Mouse (Mus musculus) lung, embryonic 15.5 days (tissue): ENCODE results near the gene Ubxn2a. TPM values are rescaled to one million over a fixed set of nuclear protein-coding genes. Genes with fewer than 3 reads are reported as not detected.
A peak's percentile ranks its signal among the peaks of the same experiment; 100 is the strongest.
"Not testable (repeated sequence)": the region's sequence is repeated elsewhere in the genome, so short reads cannot be mapped to it uniquely, and the experiment has no call there.

Experiments used
- ATAC-seq: fragments of 200-750 bp; cut with Nextera tagmentation; 2 replicates; pipeline ENCODE4 v1.8.0; 2017; ENCODE audit warnings: moderate number of reproducible peaks, borderline replicate concordance; ENCODE audit not compliant: low FRiP score, low TSS enrichment; ENCODE audit errors: extremely low read depth
- H3K27ac ChIP-seq: fragments of 300-500 bp; sonication (generic); 2 replicates; pipeline ENCODE4 v1.5.1; 2015; ENCODE audit warnings: moderate library complexity, mild to moderate bottlenecking, inconsistent platforms
- H3K27me3 ChIP-seq: fragments of 300-500 bp; sonication (generic); 2 replicates; pipeline ENCODE4 v1.6.1; 2015; ENCODE audit warnings: inconsistent platforms
- H3K36me3 ChIP-seq: fragments of 300-500 bp; sonication (generic); 2 replicates; pipeline ENCODE4 v1.6.1; 2015; ENCODE audit warnings: inconsistent platforms
- H3K4me1 ChIP-seq: fragments of 300-500 bp; sonication (generic); 2 replicates; pipeline ENCODE4 v1.6.1; 2015; ENCODE audit warnings: inconsistent platforms
- H3K4me2 ChIP-seq: fragments of 300-500 bp; sonication (generic); 2 replicates; pipeline ENCODE4 v1.6.1; 2015; ENCODE audit warnings: inconsistent platforms, mild to moderate bottlenecking, moderate library complexity
- H3K4me3 ChIP-seq: fragments of 300-500 bp; sonication (generic); 2 replicates; pipeline ENCODE4 v1.5.1; 2015; ENCODE audit warnings: mild to moderate bottlenecking, inconsistent platforms
- H3K9ac ChIP-seq: fragments of 300-500 bp; sonication (generic); 2 replicates; pipeline ENCODE4 v1.6.1; 2015; ENCODE audit warnings: inconsistent platforms
- H3K9me3 ChIP-seq: fragments of 300-500 bp; sonication (generic); 2 replicates; pipeline ENCODE4 v1.6.1; 2016; ENCODE audit warnings: inconsistent platforms
- WGBS: fragments of 180-500 bp; shearing (Covaris S2); methylation state at CpG from one replicate; pipeline ENCODE4 v1.1.7; 2015; 5-methylcytosine and 5-hydroxymethylcytosine counted together
- polyA plus RNA-seq: library from polyadenylated mRNA; unstranded; fragments of >200 nt; fragmentation: Nextera tagmentation; extraction: Ambion mirVana; gene quantifications from 2 replicates; pipeline ENCODE4 v1.2.1, GENCODE M21; 2015

Ubxn2a gene
- polyA plus RNA-seq: 28.4 and 31.3 TPM in 2 replicates

DNA sequence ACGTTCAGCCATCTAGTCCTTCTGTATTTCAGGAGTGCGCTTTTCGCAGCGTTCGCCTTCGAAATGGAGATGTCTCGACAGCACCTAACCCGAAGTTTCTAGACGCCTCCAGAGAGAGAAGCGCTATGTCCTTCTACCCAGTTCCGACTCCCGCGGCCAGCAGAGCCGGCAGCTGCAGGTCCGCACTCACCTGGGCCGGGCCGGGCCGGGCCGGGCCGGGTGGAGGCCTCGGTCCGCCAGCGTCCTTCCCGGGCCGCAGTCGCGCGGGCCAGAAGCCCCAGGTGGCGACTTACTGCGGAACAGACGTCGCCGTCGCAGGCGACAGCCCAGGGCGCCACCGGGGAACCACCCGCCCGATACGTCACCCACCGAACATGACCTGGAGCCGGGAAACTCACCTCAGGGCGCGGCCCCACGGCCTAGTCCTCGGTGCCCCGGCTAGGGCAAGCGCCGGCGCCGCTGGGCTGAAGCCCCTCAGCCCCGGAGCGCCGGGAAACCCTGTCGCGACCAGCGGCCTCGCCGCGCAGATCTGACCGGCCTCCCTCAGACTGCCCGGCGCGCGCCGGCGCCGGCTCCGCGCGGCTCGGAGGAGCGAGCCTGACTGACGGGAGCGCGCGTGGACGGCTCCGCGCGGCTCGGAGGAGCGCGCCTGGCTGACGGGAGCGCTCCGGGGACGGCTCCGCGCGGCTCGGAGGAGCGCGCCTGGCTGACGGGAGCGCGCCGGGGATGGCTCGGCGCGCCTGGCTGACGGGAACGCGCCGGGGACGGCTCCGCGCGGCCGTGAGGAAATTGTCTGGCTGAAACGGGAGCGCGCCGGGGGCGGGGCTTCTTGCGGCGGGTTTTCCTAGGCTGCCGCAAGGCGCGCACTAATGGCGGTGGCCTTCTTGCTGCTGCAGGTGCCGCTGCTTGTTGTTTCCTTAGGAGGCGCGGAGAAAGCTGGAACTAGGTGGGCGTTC lies at the start of gene Ubxn2a:
Gene Ubxn2a, minus strand, starts transcription at position 755 of the 956 bp plus-strand sequence.
- peaks cover 6% of the 10 kb centered on the region; the same call in 1 of the 2 replicates for H3K4me1 ChIP-seq
- H3K4me2 ChIP-seq: peak within 1 kb of the TSS; percentile 87
- under 1% methylated on average over 125 of the region's 125 CpGs for WGBS
- H3K4me3 ChIP-seq: peak within 1 kb of the TSS; percentile 84
- no peaks in the 10 kb centered on the region for H3K36me3 ChIP-seq
- H3K9me3 ChIP-seq: no peaks in the 10 kb centered on the region
- H3K27ac ChIP-seq: peak within 1 kb of the TSS; percentile 87
- H3K9ac ChIP-seq: peak within 1 kb of the TSS; percentile 84
- H3K27me3 ChIP-seq: no peaks in the 10 kb centered on the region
- ATAC-seq: peak; percentile 93

DNA sequence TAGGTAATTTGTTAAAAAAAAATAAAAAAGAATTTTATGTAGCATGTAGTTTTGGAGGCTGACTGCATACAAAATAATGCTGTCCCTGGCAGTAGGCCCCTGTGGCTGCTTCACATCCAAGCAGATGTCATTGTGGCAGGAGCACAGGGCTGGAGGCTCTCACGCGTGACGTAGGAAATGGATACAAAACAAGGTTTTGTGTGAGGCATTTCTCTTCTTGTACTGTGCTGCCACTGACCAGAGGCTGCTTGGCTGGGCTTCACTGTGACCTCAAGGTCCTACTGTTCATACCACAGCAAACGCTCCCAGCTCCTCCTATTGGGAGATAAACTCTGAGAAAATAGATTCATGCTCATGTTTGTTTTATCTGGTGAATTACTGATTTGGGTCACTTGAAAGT lies 45.7 kb upstream of the Ubxn2a start:
- H3K4me3 ChIP-seq: no peak overlapping the region
- no peak overlapping the region for H3K9ac ChIP-seq
- WGBS: 84% methylated on average over 4 of the region's 4 CpGs
- H3K36me3 ChIP-seq: peaks cover 51% of the 10 kb centered on the region
- H3K27me3 ChIP-seq: no peaks in the 10 kb centered on the region
- no peak for ATAC-seq
- H3K27ac ChIP-seq: no peak overlapping the region
- no peaks in the 10 kb centered on the region for H3K9me3 ChIP-seq
- no peak overlapping the region for H3K4me2 ChIP-seq
- no peaks in the 10 kb centered on the region for H3K4me1 ChIP-seq

DNA sequence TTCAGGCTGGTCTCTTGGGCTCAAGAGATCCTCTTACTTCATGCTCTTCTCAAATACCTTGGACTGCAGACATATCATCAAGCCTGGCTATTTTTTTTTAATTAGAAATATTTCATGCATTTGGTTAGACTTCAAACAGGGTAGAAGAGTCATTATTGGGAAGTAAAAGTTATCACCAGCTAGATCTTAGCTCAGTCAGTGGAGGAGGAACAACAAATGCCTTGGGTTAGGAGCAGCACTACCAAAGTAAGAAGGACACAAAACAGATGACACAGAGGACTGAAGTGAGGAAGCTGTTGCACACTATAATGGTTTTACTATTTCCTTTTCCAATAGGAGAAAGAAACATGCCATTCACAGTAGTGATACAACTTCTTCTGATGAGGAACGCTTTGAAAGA lies 44.8 kb upstream of the Ubxn2a start:
- H3K4me3 ChIP-seq: no peak overlapping the region
- H3K9me3 ChIP-seq: no peaks in the 10 kb centered on the region
- no peak for ATAC-seq
- H3K27me3 ChIP-seq: no peaks in the 10 kb centered on the region
- no peak overlapping the region for H3K9ac ChIP-seq
- WGBS: 98% methylated on average over 1 of the region's 1 CpGs
- H3K4me2 ChIP-seq: no peak overlapping the region
- H3K27ac ChIP-seq: no peak overlapping the region
- H3K4me1 ChIP-seq: no peaks in the 10 kb centered on the region
- peaks cover 50% of the 10 kb centered on the region for H3K36me3 ChIP-seq

DNA sequence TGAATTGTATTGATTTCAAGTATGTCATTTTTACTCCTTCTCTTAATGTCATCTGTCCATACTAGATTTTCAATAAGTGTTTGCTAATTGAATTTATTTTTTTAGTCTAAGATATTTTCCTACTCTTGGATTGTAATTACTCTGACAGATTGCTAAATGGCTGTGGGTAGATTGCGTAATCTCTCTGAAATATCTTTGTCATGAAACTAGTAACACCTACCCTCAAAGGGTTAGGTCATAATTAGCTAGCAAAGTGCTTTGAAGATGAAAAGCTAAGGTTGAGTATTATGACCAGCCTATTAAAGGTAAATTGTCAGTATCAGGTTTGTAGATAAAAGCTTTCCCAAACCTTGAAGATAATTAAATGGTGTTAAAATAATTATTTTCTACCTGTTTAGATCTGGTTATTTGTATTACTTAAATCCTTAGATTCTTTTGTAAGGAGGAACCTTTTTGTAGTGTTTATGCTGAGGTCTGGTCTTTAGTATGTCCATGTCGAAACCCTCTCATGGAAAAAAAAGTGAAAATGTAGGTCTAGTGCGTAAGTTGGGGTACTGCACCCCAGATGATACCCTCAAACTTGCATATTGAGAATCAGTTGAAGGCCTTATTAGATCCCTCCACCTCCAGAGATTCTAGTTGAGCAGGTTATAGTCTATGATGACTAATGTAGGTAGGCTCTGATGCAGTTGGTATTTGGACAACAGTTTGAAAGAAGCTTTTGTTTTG lies 23.5 kb upstream of the Ubxn2a start:
- WGBS: 94% methylated on average over 3 of the region's 3 CpGs
- H3K9ac ChIP-seq: no peak overlapping the region

DNA sequence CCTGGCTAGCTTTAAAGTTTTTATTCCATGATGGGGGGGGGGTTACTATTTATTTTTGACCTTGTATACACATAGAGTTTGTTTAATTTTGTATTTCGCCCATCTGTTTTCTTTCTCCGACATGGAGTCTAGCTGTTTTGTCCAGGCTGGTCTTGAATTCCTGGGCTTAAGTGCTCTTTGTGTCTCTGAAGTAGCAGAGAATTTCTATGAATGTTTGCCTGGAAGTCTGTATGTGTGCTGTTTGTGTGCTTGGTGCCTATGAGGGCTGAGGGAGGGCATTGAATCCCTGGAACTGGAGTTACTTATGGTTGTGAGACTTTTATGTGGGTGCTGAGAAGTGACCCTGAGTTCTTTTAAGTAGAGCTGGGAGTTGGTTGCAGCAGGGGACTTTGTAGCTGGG lies 20.7 kb upstream of the Ubxn2a start:
- Histone ChIP-seq H3K36me3 (no peaks in the 10 kb centered on the region), H3K4me3 (no peak overlapping the region), H3K4me2 (no peak overlapping the region), H3K4me1 (0 out of 2 replicates have a peak, but pooled peaks cover 4% of the 10 kb centered on the region), H3K9me3 (no peaks in the 10 kb centered on the region), H3K9ac (no peak overlapping the region), H3K27ac (no peak overlapping the region), H3K27me3 (no peaks in the 10 kb centered on the region)
- ATAC-seq: no peak
- 54% methylated on average over 2 of the region's 2 CpGs for WGBS

More for the DNA sequence above, 23.5 kb upstream of the Ubxn2a start:
- Histone ChIP-seq H3K27ac (no peak overlapping the region), H3K36me3 (no peaks in the 10 kb centered on the region), H3K27me3 (no peaks in the 10 kb centered on the region), H3K4me1 (0 out of 2 replicates have a peak, but pooled peaks cover 4% of the 10 kb centered on the region), H3K4me3 (no peak overlapping the region), H3K9me3 (no peaks in the 10 kb centered on the region), H3K4me2 (no peak overlapping the region)
- ATAC-seq: no peak

DNA sequence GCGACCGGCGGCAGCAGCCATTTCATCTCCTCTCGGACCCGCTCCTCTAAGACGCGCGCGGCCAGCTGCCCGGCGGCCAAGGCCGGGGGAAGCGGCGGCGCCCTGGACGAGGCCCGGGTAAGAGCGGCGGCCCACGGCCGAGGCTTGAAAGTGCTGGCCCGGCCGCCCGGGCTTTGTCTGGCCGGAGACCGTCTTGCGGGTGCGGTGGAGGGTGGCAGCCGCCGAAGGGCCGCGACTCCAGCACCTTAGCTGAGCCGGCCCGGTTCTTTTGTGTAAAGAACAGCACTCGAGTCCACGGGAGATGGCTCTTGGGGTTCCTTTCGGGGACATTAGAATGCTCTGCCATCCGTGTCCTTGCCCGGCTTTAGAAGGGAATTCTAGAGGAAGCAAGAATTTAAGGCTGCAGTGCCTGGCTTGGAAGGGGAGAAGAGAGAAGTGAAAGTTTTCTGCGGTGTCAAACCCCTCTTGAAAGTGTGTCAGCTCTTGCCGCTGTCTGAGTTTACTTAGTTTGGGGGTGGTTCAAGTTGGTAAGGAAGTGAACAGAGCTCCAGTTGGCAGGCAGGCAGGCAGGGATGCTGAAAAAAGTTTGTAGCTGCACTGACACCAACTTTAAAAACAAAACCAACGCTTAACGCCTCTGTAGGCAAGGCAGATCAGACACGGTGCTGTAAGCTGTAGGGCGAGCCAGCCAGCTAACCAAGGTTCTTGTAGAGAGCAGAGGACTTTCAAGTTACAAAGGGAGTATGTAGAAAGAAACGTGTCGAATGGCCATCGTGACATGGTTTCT lies 10.5 kb upstream of the Ubxn2a start:
- Histone ChIP-seq H3K9ac (peak overlapping the region; percentile 93), H3K4me2 (peak overlapping the region; percentile 64), H3K9me3 (no peaks in the 10 kb centered on the region), H3K4me3 (peak overlapping the region; percentile 95), H3K27ac (peak overlapping the region; percentile 97), H3K4me1 (peaks cover 8% of the 10 kb centered on the region), H3K27me3 (no peaks in the 10 kb centered on the region), H3K36me3 (no peaks in the 10 kb centered on the region)
- WGBS: under 1% methylated on average over 38 of the region's 48 CpGs
- ATAC-seq: peak; percentile 69

DNA sequence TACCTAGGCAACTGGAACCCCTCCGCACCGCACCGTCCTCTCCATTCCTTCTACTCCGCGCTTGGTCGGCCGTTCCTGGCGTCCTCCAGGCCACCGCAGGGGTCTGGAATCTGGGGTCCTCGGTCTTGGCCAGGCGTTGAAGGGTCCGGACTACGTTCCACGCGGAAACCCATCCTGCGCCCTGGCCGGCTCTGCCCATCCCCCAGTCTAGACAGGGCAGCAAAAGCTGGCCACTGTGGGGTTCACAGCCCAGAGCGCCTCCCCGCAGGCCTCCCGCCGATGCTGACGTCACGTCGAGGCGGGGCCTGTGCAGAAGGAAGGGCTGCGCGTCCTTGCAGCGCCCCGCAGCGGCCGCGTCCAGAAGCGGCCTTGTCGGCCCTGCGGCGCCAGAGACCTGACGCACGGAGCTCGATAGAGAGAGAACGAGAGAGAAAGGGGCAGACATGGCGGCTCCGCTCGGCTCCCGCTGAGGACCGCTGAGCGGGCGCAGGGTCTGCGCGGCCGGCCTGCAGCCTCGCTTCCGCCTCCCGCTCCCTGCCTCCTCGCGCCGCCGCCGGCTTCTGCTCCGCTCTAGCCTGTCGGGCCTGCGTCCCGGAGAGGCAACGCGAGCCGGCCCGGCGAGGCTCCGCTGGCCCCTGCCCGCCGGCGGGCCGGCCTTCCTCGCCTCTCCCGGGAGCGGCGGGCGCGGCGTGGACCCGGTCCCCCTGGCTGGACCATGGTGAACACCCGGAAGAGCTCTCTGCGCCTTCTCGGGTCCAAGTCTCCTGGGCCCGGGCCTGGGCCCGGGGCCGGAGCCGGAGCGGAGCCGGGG lies 9.7 kb upstream of the Ubxn2a start, which contains the start of gene Atad2b:
Gene Atad2b, plus strand, starts transcription at position 360 of the 811 bp plus-strand sequence.
- peaks cover 8% of the 10 kb centered on the region for H3K4me1 ChIP-seq
- H3K9ac ChIP-seq: peak within 1 kb of the TSS; percentile 93
- H3K4me3 ChIP-seq: peak within 1 kb of the TSS; percentile 95
- no peaks in the 10 kb centered on the region for H3K27me3 ChIP-seq
- under 1% methylated on average over 82 of the region's 89 CpGs for WGBS
- peak; percentile 99 for ATAC-seq
- H3K36me3 ChIP-seq: no peaks in the 10 kb centered on the region
- H3K9me3 ChIP-seq: no peaks in the 10 kb centered on the region
- peak within 1 kb of the TSS; percentile 97 for H3K27ac ChIP-seq
- peak within 1 kb of the TSS; percentile 64 for H3K4me2 ChIP-seq

DNA sequence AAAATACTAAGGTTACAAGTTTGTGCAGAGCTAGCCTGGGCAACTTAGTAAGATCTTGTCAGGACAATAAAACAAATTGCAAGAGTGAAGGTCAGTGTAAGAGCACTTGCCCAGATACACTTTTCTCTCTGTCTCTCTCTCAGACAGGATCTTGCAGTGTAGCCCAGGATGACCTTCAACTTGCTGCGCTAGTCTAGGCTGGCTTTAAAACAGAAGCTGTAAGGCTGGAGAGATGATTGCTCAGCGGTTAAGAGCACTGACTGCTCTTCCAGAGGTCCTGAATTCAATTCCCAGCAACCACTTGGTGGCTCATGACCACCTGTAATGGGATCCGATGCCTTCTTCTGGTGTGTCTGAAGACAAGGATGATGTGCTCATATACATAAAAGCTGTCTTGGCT lies 7.4 kb upstream of the Ubxn2a start:
- H3K27ac ChIP-seq: no peak overlapping the region
- no peak overlapping the region for H3K4me3 ChIP-seq
- no peak overlapping the region for H3K4me2 ChIP-seq
- no peak overlapping the region for H3K9ac ChIP-seq
- peaks cover 8% of the 10 kb centered on the region for H3K4me1 ChIP-seq
- H3K36me3 ChIP-seq: no peaks in the 10 kb centered on the region
- no peaks in the 10 kb centered on the region for H3K9me3 ChIP-seq
- ATAC-seq: no peak
- 86% methylated on average over 3 of the region's 3 CpGs for WGBS
- H3K27me3 ChIP-seq: no peaks in the 10 kb centered on the region

DNA sequence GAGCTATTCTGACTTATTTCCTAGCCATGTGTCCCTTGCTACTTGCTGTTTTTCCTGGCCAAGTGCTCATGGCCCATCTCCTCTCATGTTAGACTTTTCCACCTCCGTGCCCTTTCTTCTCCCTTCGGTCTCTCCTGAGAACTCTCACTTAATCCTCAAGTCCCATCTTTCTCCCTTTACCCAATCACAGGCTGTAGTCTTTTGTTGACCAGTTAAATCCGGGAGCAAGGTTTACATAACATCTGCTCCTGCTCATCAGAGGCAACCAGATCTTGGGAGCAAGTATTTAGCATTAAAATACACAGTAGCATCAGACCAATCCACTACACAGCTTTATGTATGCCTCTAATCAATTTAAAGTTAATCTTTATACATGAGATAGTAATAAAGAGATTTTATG lies 6.9 kb upstream of the Ubxn2a start:
- WGBS: 41% methylated on average over 3 of the region's 3 CpGs
- Histone ChIP-seq H3K27me3 (no peaks in the 10 kb centered on the region), H3K9me3 (no peaks in the 10 kb centered on the region), H3K4me3 (no peak overlapping the region), H3K9ac (no peak overlapping the region), H3K36me3 (no peaks in the 10 kb centered on the region), H3K4me1 (peaks cover 3% of the 10 kb centered on the region; the same call in 1 of the 2 replicates), H3K27ac (no peak overlapping the region), H3K4me2 (no peak overlapping the region)
- no peak for ATAC-seq

DNA sequence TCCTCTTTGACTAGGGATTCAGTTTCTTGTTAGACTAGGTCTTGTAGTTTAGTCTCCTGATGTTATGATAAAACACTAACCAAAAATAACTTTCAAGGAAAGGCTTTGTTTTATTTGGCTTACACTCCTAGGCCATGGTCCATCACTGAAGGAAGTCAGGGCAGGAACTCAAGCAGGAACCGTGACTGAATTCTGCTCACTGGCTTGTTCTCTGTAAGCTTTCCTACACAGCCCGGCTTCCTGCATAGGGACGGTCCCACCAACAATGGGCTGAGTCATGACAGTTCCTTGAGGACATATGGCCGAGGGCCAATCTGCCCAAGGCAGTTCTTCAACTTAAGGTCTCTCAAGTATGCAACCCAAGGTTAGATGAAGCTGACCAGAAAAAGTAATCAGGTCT lies 4.2 kb upstream of the Ubxn2a start:
- 73% methylated on average over 4 of the region's 4 CpGs for WGBS
- no peak overlapping the region for H3K9ac ChIP-seq

DNA sequence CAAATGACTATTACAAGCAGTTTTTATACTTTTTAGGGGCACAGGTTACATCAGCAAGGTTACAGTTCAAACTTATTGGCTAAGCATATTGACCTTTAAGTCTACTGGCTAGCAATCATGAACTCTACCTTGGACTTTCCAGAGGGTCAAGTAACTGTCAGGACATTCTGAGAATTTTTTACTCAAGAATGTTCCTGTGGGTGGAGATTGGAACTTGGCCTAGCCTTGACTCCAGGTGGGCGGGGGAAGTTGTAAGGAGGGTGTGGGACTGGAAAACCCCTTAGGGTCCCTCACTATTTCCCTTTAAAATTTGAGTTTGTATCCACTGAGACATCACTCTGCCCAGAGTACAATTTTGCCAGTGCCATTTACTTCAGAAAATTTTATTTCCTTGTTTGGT lies 3.0 kb upstream of the Ubxn2a start:
- not testable (repeated sequence) for H3K4me2 ChIP-seq, H3K4me1 ChIP-seq, H3K27ac ChIP-seq, H3K9me3 ChIP-seq, H3K27me3 ChIP-seq, H3K9ac ChIP-seq, H3K36me3 ChIP-seq, ATAC-seq, H3K4me3 ChIP-seq
- 88% methylated on average over 1 of the region's 1 CpGs for WGBS

More for the DNA sequence above, 4.2 kb upstream of the Ubxn2a start:
- H3K27ac ChIP-seq: no peak overlapping the region
- H3K36me3 ChIP-seq: no peaks in the 10 kb centered on the region
- H3K4me2 ChIP-seq: no peak overlapping the region
- H3K4me3 ChIP-seq: no peak overlapping the region
- no peak for ATAC-seq
- no peaks in the 10 kb centered on the region for H3K27me3 ChIP-seq
- no peaks in the 10 kb centered on the region for H3K9me3 ChIP-seq
- 0 out of 2 replicates have a peak, but pooled peaks cover 2% of the 10 kb centered on the region for H3K4me1 ChIP-seq
